Mouse (Mus musculus) erythroblast, embryonic 14.5 days (primary cell): ENCODE measurements at regions not wholly inside any gene's neighbourhood (a gene's known extent, or its start where the extent isn't known, plus 50 kb on each side); places are given as distances from the start of the nearest gene placed in this dataset.

Experiments
- GATA1 ChIP-seq: IDR thresholded peaks from 2 replicates; pipeline ENCODE4 v1.6.1; 2012; ENCODE audit warnings: low read length, inconsistent platforms, mixed read lengths
- TAL1 ChIP-seq: IDR thresholded peaks from 3 replicates; pipeline ENCODE4 v1.6.1; 2012; ENCODE audit warnings: low read length, inconsistent platforms, mixed read lengths

DNA sequence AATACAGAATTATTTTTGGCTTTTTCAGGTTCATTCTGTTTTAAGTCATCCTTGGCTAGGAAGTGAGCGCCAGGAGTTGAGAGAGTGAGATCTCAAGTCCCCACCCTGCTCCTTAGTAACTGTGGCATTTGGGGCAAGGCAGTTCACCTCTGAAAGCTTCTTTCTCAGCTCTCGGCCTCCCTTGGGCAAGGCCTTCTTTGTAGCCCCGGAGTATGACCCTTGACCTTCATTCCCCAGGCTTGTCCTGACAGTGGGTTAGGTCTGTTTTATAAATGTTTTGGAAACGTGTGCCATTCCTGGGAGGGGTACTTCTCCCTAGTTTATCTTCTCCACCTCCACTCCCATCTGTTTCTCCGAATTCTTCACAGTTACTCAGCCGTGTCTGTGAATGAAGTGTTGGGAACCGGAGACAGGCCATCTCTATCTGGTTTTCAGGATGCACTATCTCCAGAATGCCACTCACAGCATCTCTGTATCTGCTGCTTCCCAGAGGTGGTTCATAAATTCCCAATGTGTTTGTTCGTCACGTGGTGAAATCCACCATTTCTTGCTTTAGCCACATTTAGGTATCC, 75.0 kb upstream of the Eif4g2 start:
- no peak for TF ChIP-seq GATA1
- TF ChIP-seq TAL1 = no peak
